ENCODE assay signal across 8 mouse cellular contexts in genomic region chr13:63901303-63901713, GRCm38 (mm10).
DNase-seq lines count a peak whose midpoint lies in the region; ATAC-seq and TF ChIP-seq lines count a peak whose summit lies in the region.

No protein-coding gene starts in this region.

- DNase-seq in layer of hippocampus, adult 11-12 months (ENCODE audit: low spot score) = peak; percentile 75
- no peak for DNase-seq in layer of hippocampus, adult 9-10 months (ENCODE audit: low spot score)
- peak; percentile 74 for DNase-seq in embryo, embryonic 9.5 days (ENCODE audit: extremely low spot score)
- peak; percentile 35 for DNase-seq in gastrocnemius, postnatal 25 days
- peak; percentile 81 for DNase-seq in intestine, embryonic 14.5 days (ENCODE audit: low spot score)
- peak; percentile 76 for DNase-seq in limb, embryonic 11.5 days (ENCODE audit: low spot score)

- 0 out of 2 replicates have a peak, but pooled peaks have one; percentile 62 for ATAC-seq in intestine, embryonic 14.5 days (replicated peaks; ENCODE audit: low FRiP score, low TSS enrichment, low read depth)
- ATAC-seq in limb, embryonic 11.5 days (ENCODE audit: insufficient number of reproducible peaks, low FRiP score, low TSS enrichment, low read depth) = peak; percentile 44; the same call in 1 of the 2 replicates
- ATAC-seq in midbrain, embryonic 13.5 days = peak; percentile 88

- TF ChIP-seq POLR2A in small intestine, adult 2 months (IDR thresholded peaks at IDR 0.05; ENCODE audit: low read depth, low read length) = no peak

- no peak for TF ChIP-seq CTCF in small intestine, adult 2 months (IDR thresholded peaks at IDR 0.05; ENCODE audit: extremely low read depth, insufficient read length, insufficient replicate concordance, low read depth, low read length)

- H3K4me3 ChIP-seq in intestine, embryonic 14.5 days (ENCODE audit: low read depth, low read length) = peak overlapping the region; percentile 7
- H3K4me3 ChIP-seq in limb, embryonic 11.5 days (ENCODE audit: low read depth, low read length) = peak overlapping the region; percentile 24
- H3K4me3 ChIP-seq in midbrain, embryonic 13.5 days (replicated peaks) = peak overlapping the region; percentile 38
- H3K4me3 ChIP-seq in small intestine, adult 2 months (ENCODE audit: low read depth, low read length) = peak overlapping the region; percentile 8; the same call in 1 of the 2 replicates

- H3K9me3 ChIP-seq in intestine, embryonic 14.5 days (ENCODE audit: control insufficient read depth, low read length) = no peaks in the 10 kb centered on the region
- H3K9me3 ChIP-seq in limb, embryonic 11.5 days (ENCODE audit: control insufficient read depth, low read length) = no peaks in the 10 kb centered on the region
- H3K9me3 ChIP-seq in midbrain, embryonic 13.5 days = no peaks in the 10 kb centered on the region

- H3K36me3 ChIP-seq in intestine, embryonic 14.5 days (ENCODE audit: control insufficient read depth, insufficient read depth, low read length) = 0 out of 2 replicates have a peak, but pooled peaks cover 7% of the 10 kb centered on the region
- no peaks in the 10 kb centered on the region for H3K36me3 ChIP-seq in limb, embryonic 11.5 days (ENCODE audit: control insufficient read depth, insufficient read depth, low read length)
- no peaks in the 10 kb centered on the region for H3K36me3 ChIP-seq in midbrain, embryonic 13.5 days
- peaks cover 8% of the 10 kb centered on the region; the same call in 1 of the 2 replicates for H3K36me3 ChIP-seq in small intestine, adult 2 months (ENCODE audit: control insufficient read depth, insufficient read depth, low read length)

- peak overlapping the region; percentile 45 for H3K9ac ChIP-seq in intestine, embryonic 14.5 days (ENCODE audit: low read length)
- H3K9ac ChIP-seq in limb, embryonic 11.5 days (ENCODE audit: low read length) = peak overlapping the region; percentile 43; the same call in 1 of the 2 replicates
- peak overlapping the region; percentile 59 for H3K9ac ChIP-seq in midbrain, embryonic 13.5 days (replicated peaks)

- H3K27ac ChIP-seq in intestine, embryonic 14.5 days (ENCODE audit: low read depth) = peak overlapping the region; percentile 70
- no peak overlapping the region for H3K27ac ChIP-seq in limb, embryonic 11.5 days (replicated peaks; ENCODE audit: low read depth, low read length)
- no peak overlapping the region for H3K27ac ChIP-seq in midbrain, embryonic 13.5 days
- no peak overlapping the region for H3K27ac ChIP-seq in small intestine, adult 2 months (ENCODE audit: insufficient read depth, low read depth, low read length)

- peaks cover 19% of the 10 kb centered on the region for H3K4me1 ChIP-seq in intestine, embryonic 14.5 days (replicated peaks; ENCODE audit: control insufficient read depth, insufficient read depth, low read length)
- H3K4me1 ChIP-seq in limb, embryonic 11.5 days (ENCODE audit: control insufficient read depth, insufficient read depth, low read length) = peaks cover 16% of the 10 kb centered on the region
- H3K4me1 ChIP-seq in midbrain, embryonic 13.5 days (replicated peaks) = peaks cover 15% of the 10 kb centered on the region
- H3K4me1 ChIP-seq in small intestine, adult 2 months (ENCODE audit: control insufficient read depth, insufficient read depth, insufficient read length, low read length) = no peaks in the 10 kb centered on the region

- 11% methylated on average over 17 of the region's 17 CpGs for WGBS in intestine, embryonic 14.5 days
- under 1% methylated on average over 17 of the region's 17 CpGs for WGBS in limb, embryonic 11.5 days
- under 1% methylated on average over 17 of the region's 17 CpGs for WGBS in midbrain, embryonic 13.5 days
- WGBS in small intestine, adult 2 months = 73% methylated on average over 17 of the region's 17 CpGs

- no peaks in the 10 kb centered on the region for H3K27me3 ChIP-seq in intestine, embryonic 14.5 days (replicated peaks; ENCODE audit: control insufficient read depth, insufficient read depth, low read length)
- H3K27me3 ChIP-seq in limb, embryonic 11.5 days (ENCODE audit: control insufficient read depth, insufficient read depth, low read length) = no peaks in the 10 kb centered on the region
- peaks cover 65% of the 10 kb centered on the region for H3K27me3 ChIP-seq in midbrain, embryonic 13.5 days
- no peaks in the 10 kb centered on the region for H3K27me3 ChIP-seq in small intestine, adult 2 months (ENCODE audit: control insufficient read depth, insufficient read depth, low read length)

- H3K4me2 ChIP-seq in intestine, embryonic 14.5 days (ENCODE audit: low read length) = peak overlapping the region; percentile 50
- H3K4me2 ChIP-seq in limb, embryonic 11.5 days (ENCODE audit: low read depth, severe bottlenecking) = peak overlapping the region; percentile 56
- H3K4me2 ChIP-seq in midbrain, embryonic 13.5 days (replicated peaks) = peak overlapping the region; percentile 66
